Mouse (Mus musculus) kidney, adult 2 months (tissue): ENCODE measurements around the gene Wscd2.

Experiments
- CTCF ChIP-seq: fragments of 200-500 bp; conservative IDR thresholded peaks from 2 replicates; pipeline ENCODE4 v1.5.1; 2011; ENCODE audit warnings: low read depth, mild to moderate bottlenecking, control low read depth, low read length, moderate library complexity, mixed read lengths; ENCODE audit not compliant: insufficient read depth, insufficient read length
- POLR2A ChIP-seq: fragments of 200-500 bp; IDR thresholded peaks from one replicate; pipeline ENCODE4 v1.6.1; 2011; ENCODE audit warnings: low read depth, low read length, control low read depth

DNA sequence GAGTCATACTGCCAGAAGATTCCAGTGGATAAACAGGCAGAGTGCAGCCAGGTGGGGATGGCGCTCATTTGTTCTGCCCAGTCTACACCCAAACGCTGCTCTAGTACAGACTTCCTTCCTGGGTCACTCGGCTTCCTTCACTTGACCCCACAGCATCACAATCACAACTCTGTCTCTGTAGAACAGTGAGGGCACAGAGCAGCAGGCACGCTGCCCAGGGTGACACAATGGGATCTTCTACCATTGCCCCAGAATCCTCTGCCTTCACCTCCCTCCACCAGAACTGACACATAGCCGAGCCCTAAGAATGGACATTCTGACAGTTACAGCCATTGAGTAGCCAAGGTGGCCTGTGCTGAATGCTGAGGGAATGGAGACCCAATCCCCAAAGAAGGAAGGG, 20.3 kb upstream of the Wscd2 start:
- TF ChIP-seq CTCF (no peak), POLR2A (no peak)
